Mouse (Mus musculus) ES-E14 (cell line): ENCODE results near the gene Olfr1509.

Experiments
- CHD2 ChIP-seq: IDR thresholded peaks from 2 replicates; pipeline ENCODE4 v1.6.1; 2014; ENCODE audit warnings: mild to moderate bottlenecking, low read depth, low read length, inconsistent platforms
- HCFC1 ChIP-seq: IDR thresholded peaks from 2 replicates; pipeline ENCODE4 v1.6.1; 2012; ENCODE audit warnings: low read length, inconsistent platforms, borderline replicate concordance; ENCODE audit not compliant: insufficient read depth

- TF ChIP-seq HCFC1 (no peak), CHD2 (no peak)
Observed at GRCm38 (mm10) chr14:52427686-52428085, 15.1 kb upstream of the Olfr1509 start.
